Mouse (Mus musculus) liver, embryonic 14.5 days (tissue): ENCODE measurements around the gene Rpp21. TPM values are rescaled to one million over a fixed set of nuclear protein-coding genes. Genes with fewer than 3 reads are reported as not detected.

Experiments
- ATAC-seq: fragments of 200-750 bp; cut with Nextera tagmentation; 2 replicates; pipeline ENCODE4 v1.8.0; 2017; ENCODE audit warnings: moderate number of reproducible peaks, mild to moderate bottlenecking, moderate library complexity; ENCODE audit not compliant: insufficient read depth
- DNase-seq, 3 experiments: peaks; one replicate each; pipeline ENCODE4 v3.0.0-alpha.2; 2012 to 2013; ENCODE audit warnings: low read depth in 3 of 3, low spot score in 3 of 3
- H3K27ac ChIP-seq: fragments of 300-500 bp; sonication (generic); 2 replicates; pipeline ENCODE4 v1.5.1; 2014; ENCODE audit warnings: moderate library complexity, mild to moderate bottlenecking, control low read depth, inconsistent platforms
- H3K27me3 ChIP-seq: fragments of 300-500 bp; sonication (generic); 2 replicates; pipeline ENCODE4 v1.6.1; 2014; ENCODE audit warnings: mild to moderate bottlenecking, low read length, moderate library complexity; ENCODE audit not compliant: control insufficient read depth, insufficient read depth
- H3K36me3 ChIP-seq: fragments of 300-500 bp; sonication (generic); replicated peaks from 2 replicates; pipeline ENCODE4 v1.6.1; 2014; ENCODE audit warnings: low read depth; ENCODE audit not compliant: control insufficient read depth, insufficient read depth
- H3K4me1 ChIP-seq, 2 experiments: fragments of 200-500 bp in 1 of 2; fragments of 300-500 bp in 1 of 2; sonication (generic) in 1 of 2; replicated peaks; 2 replicates each; pipeline ENCODE4 v1.6.1; 2012 to 2014; ENCODE audit warnings: antibody characterized with exemption in 1 of 2, inconsistent platforms in 1 of 2, low read length in 1 of 2; ENCODE audit not compliant: control insufficient read depth in 2 of 2, insufficient read depth in 2 of 2
- H3K4me2 ChIP-seq: fragments of 300-500 bp; sonication (generic); 2 replicates; pipeline ENCODE4 v1.6.1; 2014; ENCODE audit warnings: low read depth, mild to moderate bottlenecking, control low read depth, moderate library complexity
- H3K4me3 ChIP-seq, 2 experiments: fragments of 200-500 bp in 1 of 2; fragments of 300-500 bp in 1 of 2; sonication (generic) in 1 of 2; 2 replicates each; pipeline ENCODE4 v1.5.1; 2012 to 2014; ENCODE audit warnings: low read depth in 2 of 2, low read length in 2 of 2, mild to moderate bottlenecking in 2 of 2, control low read depth in 1 of 2, inconsistent platforms in 1 of 2, moderate library complexity in 1 of 2; ENCODE audit not compliant: insufficient read depth in 1 of 2
- H3K9ac ChIP-seq: fragments of 300-500 bp; sonication (generic); replicated peaks from 2 replicates; pipeline ENCODE4 v1.6.1; 2014; ENCODE audit warnings: mild to moderate bottlenecking, control low read depth, moderate library complexity
- H3K9me3 ChIP-seq: fragments of 300-500 bp; sonication (generic); 2 replicates; pipeline ENCODE4 v1.6.1; 2016; ENCODE audit warnings: low read length, mixed read lengths; ENCODE audit not compliant: control insufficient read depth
- CTCF ChIP-seq: IDR thresholded peaks from 2 replicates; pipeline ENCODE4 v1.5.1; 2016; ENCODE audit warnings: antibody characterized with exemption, low read depth, control low read depth
- EP300 ChIP-seq: IDR thresholded peaks from 2 replicates; pipeline ENCODE4 v1.6.1; 2016; ENCODE audit warnings: antibody characterized with exemption, low read depth
- WGBS: fragments of 180-500 bp; shearing (Covaris S2); extraction: QIAGEN DNeasy Blood & Tissue Kit; methylation state at CpG from one replicate; pipeline ENCODE4 v1.1.7; 2014; ENCODE audit not compliant: insufficient replicate concordance; 5-methylcytosine and 5-hydroxymethylcytosine counted together
- polyA plus RNA-seq, 2 experiments: library from polyadenylated mRNA; depleted of rRNA in 1 of 2; stranded (reverse) in 1 of 2; unstranded in 1 of 2; fragments of >200 nt; fragmentation: Nextera tagmentation in 1 of 2; extraction: Ambion mirVana in 1 of 2; gene quantifications; 2 replicates each; pipeline versions ENCODE4 v1.2.1 to v1.2.3; 2012 to 2014

Gene Rpp21
- polyA plus RNA-seq, 2 experiments = 40.1 to 84.2 TPM

DNA sequence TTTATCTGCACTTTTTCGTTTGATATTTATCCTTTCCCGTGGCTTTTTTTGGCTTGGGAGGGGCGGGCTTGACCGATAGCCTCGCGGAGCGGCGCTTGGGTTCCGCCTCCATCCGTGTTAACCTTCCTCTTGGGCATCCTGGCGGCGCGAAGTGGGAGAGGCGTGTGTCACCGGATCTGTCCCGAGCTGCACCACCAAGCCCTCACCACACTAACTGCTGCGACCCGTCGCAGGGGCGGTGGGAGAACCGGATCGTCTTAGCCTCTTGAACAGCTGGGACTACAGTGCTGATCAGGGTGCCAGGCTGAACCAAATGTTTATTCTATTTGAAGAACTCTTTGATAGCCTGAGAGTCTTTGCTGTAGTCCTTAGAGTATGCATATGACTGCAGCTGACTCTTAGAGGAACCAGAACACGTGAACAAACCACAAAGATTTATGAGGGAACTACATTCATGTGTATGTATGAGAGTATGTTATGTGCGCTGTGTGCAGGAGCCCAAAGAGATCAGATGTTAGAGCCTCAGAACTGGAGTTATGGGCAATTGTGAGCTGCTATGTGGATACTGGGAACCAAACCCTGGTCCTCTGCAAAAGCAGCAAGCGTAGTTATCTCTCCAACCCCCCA, 5.5 kb downstream of the Rpp21 start:
- TF ChIP-seq EP300 (no peak), CTCF (no peak)
- Histone ChIP-seq H3K9ac (no peak overlapping the region), H3K4me1 (peaks cover 0 to 4% of the 10 kb centered on the region in 2 experiments; a peak in 2 of 4 replicates), H3K27ac (no peak overlapping the region), H3K9me3 (no peaks in the 10 kb centered on the region), H3K36me3 (no peaks in the 10 kb centered on the region), H3K4me3 (no peak overlapping the region), H3K27me3 (peaks cover 15% of the 10 kb centered on the region), H3K4me2 (peak overlapping the region; percentile 29; the same call in 1 of the 2 replicates)
- WGBS = 6% methylated on average over 25 of the region's 25 CpGs
- ATAC-seq (0 out of 2 replicates have a peak, but pooled peaks have one; percentile 39), DNase-seq (no peak)

DNA sequence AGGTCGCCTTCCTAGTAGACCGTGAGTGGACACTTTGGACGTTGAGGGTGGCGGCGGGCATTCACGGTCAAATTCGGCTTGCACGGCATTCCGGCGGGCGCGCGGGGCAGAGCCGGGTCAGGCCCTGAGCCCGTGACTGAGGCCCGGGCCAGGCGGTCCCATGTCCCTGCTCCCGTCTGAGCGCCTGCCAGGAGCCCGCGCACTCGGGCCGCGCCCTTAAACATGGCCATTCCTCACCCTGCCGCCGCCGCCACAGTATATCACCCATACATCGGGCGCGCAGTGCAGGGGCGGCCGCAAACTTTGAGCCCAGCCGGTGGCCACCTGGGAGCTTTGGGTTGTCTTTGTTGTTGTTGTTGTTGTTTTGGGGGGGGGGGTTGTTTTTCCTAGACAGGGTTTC, 9.0 kb downstream of the Rpp21 start:
- Histone ChIP-seq H3K36me3 (no peaks in the 10 kb centered on the region), H3K27ac (no peak overlapping the region), H3K9me3 (no peaks in the 10 kb centered on the region), H3K27me3 (peaks cover 15% of the 10 kb centered on the region), H3K4me2 (no peak overlapping the region), H3K4me3 (no peak overlapping the region), H3K9ac (no peak overlapping the region), H3K4me1 (no peaks in the 10 kb centered on the region; a peak in 1 of 4 replicates)
- 23% methylated on average over 33 of the region's 33 CpGs for WGBS
- TF ChIP-seq EP300 (no peak), CTCF (no peak)
- DNase-seq = no peak
- ATAC-seq = no peak

DNA sequence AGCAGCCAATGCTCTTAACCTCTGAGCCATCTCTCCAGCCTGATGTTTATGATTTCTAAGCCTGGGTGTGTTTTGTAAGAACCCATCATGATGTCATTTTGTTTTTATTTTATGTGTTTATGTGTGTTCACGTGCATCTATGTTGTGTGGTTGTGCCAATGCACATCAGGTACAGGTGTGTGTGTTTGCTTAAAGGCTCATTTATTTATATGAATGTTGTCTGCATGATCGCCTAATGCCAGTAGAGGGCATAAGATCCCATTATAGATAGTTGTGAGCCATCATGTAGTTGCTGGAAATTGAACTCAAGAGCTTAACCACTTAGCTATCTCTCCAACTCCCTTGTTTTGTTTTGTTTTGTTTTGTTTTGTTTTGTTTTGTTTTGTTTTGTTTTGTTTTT, 12.1 kb downstream of the Rpp21 start:
- no peak for ATAC-seq
- Histone ChIP-seq H3K9me3 (no peaks in the 10 kb centered on the region), H3K4me2 (no peak overlapping the region), H3K4me3 (no peak overlapping the region), H3K27ac (no peak overlapping the region), H3K9ac (no peak overlapping the region), H3K4me1 (no peaks in the 10 kb centered on the region), H3K27me3 (peaks cover 17% of the 10 kb centered on the region), H3K36me3 (no peaks in the 10 kb centered on the region)
- TF ChIP-seq EP300 = no peak
- 0 out of 2 replicates have a peak, but pooled peaks have one; percentile 11 for TF ChIP-seq CTCF
- DNase-seq = no peak
- WGBS = 65% methylated on average over 2 of the region's 2 CpGs

DNA sequence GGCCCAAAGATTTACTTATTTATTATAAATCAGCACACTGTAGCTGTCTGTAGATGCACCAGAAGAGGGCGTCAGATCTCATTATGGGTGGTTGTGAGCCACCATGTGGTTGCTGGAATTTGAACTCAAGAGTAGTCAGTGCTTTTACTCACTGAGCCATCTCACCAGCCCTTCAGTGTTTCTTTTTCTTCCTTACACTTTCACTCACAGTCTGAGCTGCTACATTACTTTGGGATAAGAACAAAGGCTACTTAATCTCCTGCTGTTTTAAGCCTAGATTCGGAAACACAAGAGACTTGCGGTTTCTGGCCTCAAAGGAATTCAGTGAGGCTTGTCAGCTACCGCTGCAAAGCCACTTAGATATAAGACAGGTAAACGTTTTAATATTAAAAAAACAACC, 13.8 kb downstream of the Rpp21 start:
- TF ChIP-seq EP300 (no peak), CTCF (no peak)
- peaks cover 10% of the 10 kb centered on the region for H3K27me3 ChIP-seq
- DNase-seq (no peak), ATAC-seq (no peak)
- WGBS = 41% methylated on average over 5 of the region's 5 CpGs
- H3K9me3 ChIP-seq = no peaks in the 10 kb centered on the region
- H3K4me1 ChIP-seq = no peaks in the 10 kb centered on the region
- no peak overlapping the region for H3K4me2 ChIP-seq
- H3K4me3 ChIP-seq = no peak overlapping the region
- H3K36me3 ChIP-seq = no peaks in the 10 kb centered on the region
- no peak overlapping the region for H3K27ac ChIP-seq
- H3K9ac ChIP-seq = no peak overlapping the region

DNA sequence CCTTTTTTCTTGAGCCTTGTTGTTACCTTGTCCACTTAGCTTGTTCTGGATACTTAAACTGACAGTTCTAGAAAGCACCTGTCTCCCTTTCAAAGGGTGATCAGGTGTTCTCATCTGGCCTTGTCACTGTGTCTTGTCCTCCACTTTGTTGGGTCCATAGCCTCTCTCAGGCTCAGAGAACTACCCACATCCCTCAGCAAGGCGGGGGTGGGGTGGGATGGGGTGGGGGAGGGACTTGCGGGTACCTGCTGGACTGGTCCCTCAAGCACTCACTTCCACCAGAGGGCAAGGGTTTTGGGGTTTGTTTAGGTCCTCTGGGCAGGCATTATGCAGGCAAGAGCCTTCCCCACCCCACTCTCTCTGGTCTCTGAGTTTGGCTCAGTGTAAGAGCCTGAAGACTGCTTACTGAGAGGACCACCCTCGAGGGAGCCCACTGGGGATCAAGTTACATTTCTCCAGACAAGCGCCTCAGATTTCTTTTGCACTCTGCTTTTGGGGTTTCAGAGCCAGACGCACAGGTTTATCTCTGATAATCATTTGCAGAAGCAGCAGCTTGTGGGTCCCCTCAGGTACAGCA, 17.1 kb downstream of the Rpp21 start:
- no peaks in the 10 kb centered on the region for H3K9me3 ChIP-seq
- H3K4me3 ChIP-seq = no peak overlapping the region
- DNase-seq (no peak), ATAC-seq (no peak)
- H3K4me1 ChIP-seq = no peaks in the 10 kb centered on the region
- WGBS = 12% methylated on average over 5 of the region's 5 CpGs
- H3K4me2 ChIP-seq = no peak overlapping the region
- H3K27me3 ChIP-seq = peaks cover 17% of the 10 kb centered on the region
- H3K9ac ChIP-seq = no peak overlapping the region
- H3K27ac ChIP-seq = no peak overlapping the region
- TF ChIP-seq CTCF (no peak), EP300 (no peak)
- no peaks in the 10 kb centered on the region for H3K36me3 ChIP-seq
